Mouse (Mus musculus) kidney, embryonic 16.5 days (tissue): ENCODE results near the gene Pus1. TPM values are rescaled to one million over a fixed set of nuclear protein-coding genes. Genes with fewer than 3 reads are reported as not detected.

Experiments
- ATAC-seq: fragments of 200-750 bp; cut with Nextera tagmentation; 2 replicates; pipeline ENCODE4 v1.8.0; 2017; ENCODE audit warnings: moderate TSS enrichment; ENCODE audit not compliant: low FRiP score, low TSS enrichment
- H3K27ac ChIP-seq: fragments of 300-500 bp; sonication (generic); 2 replicates; pipeline ENCODE4 v1.5.1; 2014; ENCODE audit warnings: low read length
- H3K27me3 ChIP-seq: fragments of 300-500 bp; sonication (generic); 2 replicates; pipeline ENCODE4 v1.6.1; 2014; ENCODE audit warnings: low read length, control low read depth, mixed read lengths; ENCODE audit not compliant: insufficient read depth
- H3K36me3 ChIP-seq: fragments of 300-500 bp; sonication (generic); 2 replicates; pipeline ENCODE4 v1.6.1; 2014; ENCODE audit warnings: low read length, control low read depth, mixed read lengths; ENCODE audit not compliant: insufficient read depth
- H3K4me1 ChIP-seq: fragments of 300-500 bp; sonication (generic); 2 replicates; pipeline ENCODE4 v1.6.1; 2014; ENCODE audit warnings: low read length, control low read depth, mixed read lengths; ENCODE audit not compliant: insufficient read depth
- H3K4me2 ChIP-seq: fragments of 300-500 bp; sonication (generic); replicated peaks from 2 replicates; pipeline ENCODE4 v1.6.1; 2014; ENCODE audit warnings: low read depth, low read length
- H3K4me3 ChIP-seq: fragments of 300-500 bp; sonication (generic); 2 replicates; pipeline ENCODE4 v1.5.1; 2014; ENCODE audit warnings: mild to moderate bottlenecking, low read length
- H3K9ac ChIP-seq: fragments of 300-500 bp; sonication (generic); replicated peaks from 2 replicates; pipeline ENCODE4 v1.6.1; 2014; ENCODE audit warnings: low read length
- H3K9me3 ChIP-seq: fragments of 300-500 bp; sonication (generic); 2 replicates; pipeline ENCODE4 v1.6.1; 2016; ENCODE audit warnings: low read length, control low read depth
- WGBS: fragments of 180-500 bp; shearing (Covaris S2); extraction: QIAGEN DNeasy Blood & Tissue Kit; methylation state at CpG from one replicate; pipeline ENCODE4 v1.1.7; 2014; 5-methylcytosine and 5-hydroxymethylcytosine counted together
- polyA plus RNA-seq: library from polyadenylated mRNA; unstranded; fragments of >200 nt; fragmentation: Nextera tagmentation; extraction: Ambion mirVana; gene quantifications from 2 replicates; pipeline ENCODE4 v1.2.1, GENCODE M21; 2015

The Pus1 gene
- polyA plus RNA-seq, 1 experiment from 2014 or later: 45.1 TPM

GRCm38 (mm10) chr5:110806676-110807075 lies 26.2 kb upstream of the Pus1 start:
- no peaks in the 10 kb centered on the region for H3K9me3 ChIP-seq
- H3K4me1 ChIP-seq: peaks cover 18% of the 10 kb centered on the region
- no peaks in the 10 kb centered on the region for H3K27me3 ChIP-seq
- no peak overlapping the region for H3K27ac ChIP-seq
- ATAC-seq: no peak
- 83% methylated on average over 1 of the region's 1 CpGs for WGBS
- no peak overlapping the region for H3K4me2 ChIP-seq
- peaks cover 4% of the 10 kb centered on the region; the same call in 1 of the 2 replicates for H3K36me3 ChIP-seq
- H3K9ac ChIP-seq: no peak overlapping the region
- H3K4me3 ChIP-seq: no peak overlapping the region

DNA sequence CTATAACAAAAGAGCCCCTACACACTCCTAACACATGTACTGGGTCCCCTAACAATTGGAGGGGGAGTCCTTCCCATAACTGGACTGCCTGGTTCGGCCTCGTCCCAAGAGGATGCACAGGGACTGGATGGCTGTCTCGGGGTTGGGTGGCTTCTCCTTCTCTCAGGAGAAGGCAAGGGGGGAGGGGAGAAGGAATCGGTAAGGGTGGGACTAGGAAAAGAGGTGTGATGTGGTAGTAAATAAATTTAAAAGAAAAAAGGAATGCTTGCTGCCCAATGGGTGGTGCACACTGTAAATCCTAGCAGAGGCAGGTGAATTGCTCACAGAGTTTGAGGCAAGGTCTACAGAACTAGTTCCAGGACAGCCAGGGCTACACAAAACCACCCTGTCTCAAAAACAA lies 25.7 kb upstream of the Pus1 start:
- WGBS: 65% methylated on average over 4 of the region's 4 CpGs
- Histone ChIP-seq H3K4me3 (no peak overlapping the region), H3K36me3 (peaks cover 4% of the 10 kb centered on the region; the same call in 1 of the 2 replicates), H3K9ac (no peak overlapping the region), H3K4me1 (peaks cover 18% of the 10 kb centered on the region), H3K9me3 (no peaks in the 10 kb centered on the region), H3K27me3 (no peaks in the 10 kb centered on the region), H3K27ac (no peak overlapping the region), H3K4me2 (no peak overlapping the region)
- ATAC-seq: no peak

DNA sequence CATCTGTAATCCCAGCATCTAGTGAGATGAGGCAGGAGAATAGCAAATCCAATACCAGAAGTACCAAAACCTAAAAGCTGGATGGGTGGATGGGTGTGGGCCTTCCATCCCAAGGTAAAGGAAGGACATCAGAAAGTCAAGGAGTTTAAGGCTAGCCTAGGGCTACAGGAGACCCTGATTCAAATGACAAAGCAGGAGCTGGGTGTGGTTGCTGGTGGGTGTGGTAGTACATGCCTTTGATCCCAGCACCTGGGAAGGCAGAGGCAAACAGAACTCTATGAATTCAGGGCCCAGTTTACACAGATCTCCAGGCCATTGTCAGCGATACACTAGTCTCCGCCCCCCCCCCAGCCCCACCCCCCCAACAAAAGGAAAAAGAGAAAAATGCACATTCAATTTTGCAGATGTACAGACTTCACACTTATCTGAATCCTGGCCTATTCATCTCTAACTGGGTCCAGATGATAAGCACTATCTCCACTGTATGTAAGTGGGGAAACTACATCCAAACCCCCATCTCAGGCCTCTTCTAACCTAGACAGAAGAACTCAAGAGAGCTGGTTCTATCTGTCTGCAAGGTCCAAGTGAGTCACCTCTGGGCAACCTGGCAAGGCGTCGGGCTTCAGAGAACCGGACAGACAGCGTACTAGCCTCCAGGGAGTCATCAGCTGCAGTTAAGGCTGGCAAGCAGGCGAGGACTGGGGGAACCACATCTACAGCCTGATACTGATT lies 23.7 kb upstream of the Pus1 start:
- Histone ChIP-seq H3K36me3 (peaks cover 9% of the 10 kb centered on the region; the same call in 1 of the 2 replicates), H3K4me2 (no peak overlapping the region), H3K4me1 (peaks cover 18% of the 10 kb centered on the region), H3K27ac (no peak overlapping the region), H3K27me3 (no peaks in the 10 kb centered on the region), H3K4me3 (no peak overlapping the region), H3K9me3 (no peaks in the 10 kb centered on the region), H3K9ac (no peak overlapping the region)
- 87% methylated on average over 7 of the region's 7 CpGs for WGBS
- no peak for ATAC-seq

DNA sequence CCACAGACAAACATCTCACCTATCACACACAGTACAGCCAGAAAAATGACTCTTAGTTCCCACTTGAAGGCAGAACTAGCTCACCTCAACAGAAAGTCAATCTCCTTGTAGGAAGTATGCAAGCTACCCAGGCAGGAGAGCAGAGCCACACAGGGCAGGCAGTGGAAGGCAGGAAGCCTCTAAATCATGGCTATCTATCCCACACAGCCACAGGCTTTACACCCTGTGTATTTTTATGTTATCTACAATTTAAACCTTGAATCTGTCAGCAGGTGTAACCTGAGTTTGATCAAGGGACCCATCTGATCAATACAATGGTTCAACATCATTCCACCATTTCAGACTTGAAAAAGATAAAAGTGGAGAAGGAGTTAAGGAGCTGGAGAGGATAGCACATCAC lies 22.4 kb upstream of the Pus1 start:
- H3K4me1 ChIP-seq: peaks cover 8% of the 10 kb centered on the region
- ATAC-seq: no peak
- no peak overlapping the region for H3K4me3 ChIP-seq
- peaks cover 19% of the 10 kb centered on the region for H3K36me3 ChIP-seq
- H3K27ac ChIP-seq: no peak overlapping the region
- H3K27me3 ChIP-seq: no peaks in the 10 kb centered on the region
- no peak overlapping the region for H3K4me2 ChIP-seq
- no peak overlapping the region for H3K9ac ChIP-seq
- H3K9me3 ChIP-seq: no peaks in the 10 kb centered on the region

GRCm38 (mm10) chr5:110802186-110802585 lies 21.7 kb upstream of the Pus1 start:
- WGBS: 81% methylated on average over 4 of the region's 4 CpGs
- 0 out of 2 replicates have a peak, but pooled peaks cover 6% of the 10 kb centered on the region for H3K4me1 ChIP-seq
- H3K4me3 ChIP-seq: no peak overlapping the region
- no peak overlapping the region for H3K27ac ChIP-seq
- H3K9ac ChIP-seq: no peak overlapping the region
- H3K4me2 ChIP-seq: no peak overlapping the region
- H3K9me3 ChIP-seq: no peaks in the 10 kb centered on the region
- no peak for ATAC-seq
- no peaks in the 10 kb centered on the region for H3K27me3 ChIP-seq
- peaks cover 20% of the 10 kb centered on the region for H3K36me3 ChIP-seq

DNA sequence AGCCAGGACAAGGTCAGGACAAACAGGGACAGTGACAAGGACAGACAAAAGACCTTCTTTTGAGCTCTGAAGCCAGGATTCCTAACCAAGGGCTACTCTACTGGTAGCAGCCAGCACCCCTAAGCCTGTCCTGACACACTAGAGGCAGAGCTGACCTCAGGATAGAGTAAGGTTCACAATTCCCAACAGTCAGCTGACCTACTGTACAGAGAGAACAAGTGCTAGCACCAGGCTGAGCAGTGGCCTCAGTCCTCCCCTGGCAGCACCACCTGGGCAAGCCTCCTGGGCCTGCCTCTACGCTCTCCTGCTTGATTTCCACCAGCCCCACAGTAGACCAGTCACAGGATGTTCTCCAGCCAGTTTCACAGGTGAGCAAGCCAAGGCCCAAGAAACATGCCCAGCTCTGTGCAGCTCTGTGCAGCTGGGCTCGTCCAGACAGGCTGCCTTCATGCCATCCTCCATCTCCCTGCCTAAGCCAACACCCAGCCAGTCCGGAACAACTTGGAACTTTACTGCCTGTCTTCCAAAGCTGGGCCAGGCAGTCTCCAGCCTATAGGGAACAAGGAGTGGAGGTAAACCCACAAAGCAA lies 20.7 kb upstream of the Pus1 start:
- no peak overlapping the region for H3K27ac ChIP-seq
- H3K36me3 ChIP-seq: peaks cover 29% of the 10 kb centered on the region
- no peak overlapping the region for H3K9ac ChIP-seq
- WGBS: 81% methylated on average over 3 of the region's 3 CpGs
- no peaks in the 10 kb centered on the region for H3K4me1 ChIP-seq
- no peak overlapping the region for H3K4me2 ChIP-seq
- H3K27me3 ChIP-seq: no peaks in the 10 kb centered on the region
- ATAC-seq: no peak
- H3K9me3 ChIP-seq: no peaks in the 10 kb centered on the region
- no peak overlapping the region for H3K4me3 ChIP-seq

GRCm38 (mm10) chr5:110797696-110798095 lies 17.2 kb upstream of the Pus1 start:
- H3K4me2 ChIP-seq: no peak overlapping the region
- H3K36me3 ChIP-seq: peaks cover 59% of the 10 kb centered on the region
- no peak for ATAC-seq
- H3K27me3 ChIP-seq: no peaks in the 10 kb centered on the region
- H3K4me3 ChIP-seq: no peak overlapping the region
- 59% methylated on average over 4 of the region's 4 CpGs for WGBS
- no peak overlapping the region for H3K9ac ChIP-seq
- no peak overlapping the region for H3K27ac ChIP-seq
- no peaks in the 10 kb centered on the region for H3K4me1 ChIP-seq
- no peaks in the 10 kb centered on the region for H3K9me3 ChIP-seq

GRCm38 (mm10) chr5:110794363-110794762 lies 13.9 kb upstream of the Pus1 start:
- Histone ChIP-seq H3K4me2 (no peak overlapping the region), H3K27ac (no peak overlapping the region)
- no peak for ATAC-seq

GRCm38 (mm10) chr5:110788684-110789083 lies 8.2 kb upstream of the Pus1 start:
- Histone ChIP-seq H3K27ac (no peak overlapping the region), H3K9me3 (no peaks in the 10 kb centered on the region), H3K9ac (no peak overlapping the region), H3K4me1 (no peaks in the 10 kb centered on the region), H3K36me3 (peaks cover 72% of the 10 kb centered on the region), H3K27me3 (no peaks in the 10 kb centered on the region), H3K4me2 (no peak overlapping the region), H3K4me3 (no peak overlapping the region)
- ATAC-seq: peak; percentile 29; the same call in 1 of the 2 replicates
- 69% methylated on average over 5 of the region's 5 CpGs for WGBS

More at GRCm38 (mm10) chr5:110794363-110794762, 13.9 kb upstream of the Pus1 start:
- H3K27me3 ChIP-seq: no peaks in the 10 kb centered on the region
- H3K36me3 ChIP-seq: peaks cover 81% of the 10 kb centered on the region
- no peaks in the 10 kb centered on the region for H3K9me3 ChIP-seq
- WGBS: 94% methylated on average over 7 of the region's 7 CpGs
- H3K9ac ChIP-seq: no peak overlapping the region
- H3K4me1 ChIP-seq: no peaks in the 10 kb centered on the region
- no peak overlapping the region for H3K4me3 ChIP-seq
